Mouse (Mus musculus): ENCODE data around the gene Tmem175. TPM values are rescaled to one million over a fixed set of nuclear protein-coding genes. Genes with fewer than 3 reads are reported as not detected.

Tmem175 gene
- total and polyA plus RNA-seq, 3 experiments: 20.3 to 25.4 (median 21.4) TPM

GRCm38 (mm10) chr5:108658611-108659010 is 29.0 kb downstream of the Tmem175 start:
- H3K9me3 ChIP-seq (replicated peaks; ENCODE audit: low read length): no peaks in the 10 kb centered on the region
- no peak overlapping the region for H3K4me2 ChIP-seq (ENCODE audit: insufficient read depth, low read depth, poor library complexity, severe bottlenecking)
- no peak overlapping the region for H3K9ac ChIP-seq (ENCODE audit: insufficient read depth, low read depth)
- no peaks in the 10 kb centered on the region for H3K79me2 ChIP-seq (replicated peaks; ENCODE audit: control insufficient read depth, extremely low read depth, insufficient read depth, poor library complexity, severe bottlenecking)
- H3K27ac ChIP-seq (ENCODE audit: insufficient read depth, low read depth): no peak overlapping the region
- peaks cover 3% of the 10 kb centered on the region for H3K27me3 ChIP-seq (replicated peaks)
- in situ Hi-C loops (cut with MboI; ENCODE audit: low pct_ligation_motif_present, low pct_unique_long_range_greater_than_20kb, low sequenced_read_pairs) (loop anchor here (25.0 kb wide), 1 partner anchor 221 kb away; the partner anchor contains the start of genes Atp5k and Mfsd7a), dilution Hi-C loops (cut with MboI; ENCODE audit: extremely low pct_ligation_motif_present, extremely low pct_unique_long_range_greater_than_20kb, low sequenced_read_pairs) (no loop called here)
- DNase-seq (ENCODE audit: extremely low read depth): no peak
- H3K4me1 ChIP-seq (ENCODE audit: control insufficient read depth in 1 of 2, insufficient read depth in 2 of 2): peaks cover 6 to 23% of the 10 kb centered on the region in 2 experiments
- H3K36me3 ChIP-seq (replicated peaks in 1 of 2; ENCODE audit: control insufficient read depth in 1 of 2, insufficient read depth in 1 of 2, low read length in 1 of 2): peaks cover 39 to 49% of the 10 kb centered on the region in 2 experiments
- TF ChIP-seq USF2 (conservative IDR thresholded peaks at IDR 0.05; ENCODE audit: low read depth, low read length): no peak
- TF ChIP-seq BHLHE40 (IDR thresholded peaks at IDR 0.05; ENCODE audit: low read depth, low read length): no peak
- no peak for TF ChIP-seq MAZ (IDR thresholded peaks at IDR 0.05; ENCODE audit: low read depth, low read length)
- no peak for TF ChIP-seq KAT2A (IDR thresholded peaks at IDR 0.05; ENCODE audit: insufficient replicate concordance, low read length)
- no peak for TF ChIP-seq IRF4 (IDR thresholded peaks at IDR 0.05; ENCODE audit: low read depth, low read length)
- TF ChIP-seq CHD2 (IDR thresholded peaks at IDR 0.05; ENCODE audit: low read length): no peak
- no peak for TF ChIP-seq ZMIZ1 (IDR thresholded peaks at IDR 0.05; ENCODE audit: low read depth, low read length)
- TF ChIP-seq NRF1 (IDR thresholded peaks at IDR 0.05; ENCODE audit: low read depth, low read length): no peak
- TF ChIP-seq ZC3H11A (IDR thresholded peaks at IDR 0.05; ENCODE audit: low read depth, low read length): no peak
- no peak for TF ChIP-seq TCF12 (IDR thresholded peaks at IDR 0.05; ENCODE audit: low read depth, low read length)
- TF ChIP-seq POLR2AphosphoS2 (IDR thresholded peaks at IDR 0.05; ENCODE audit: low read depth, low read length): no peak
- TF ChIP-seq RCOR1 (conservative IDR thresholded peaks at IDR 0.05; ENCODE audit: low read depth, low read length): no peak
- no peak for TF ChIP-seq MAFK (IDR thresholded peaks at IDR 0.05; ENCODE audit: insufficient replicate concordance, low read length)
- TF ChIP-seq EP300 (IDR thresholded peaks at IDR 0.05; ENCODE audit: low read length): no peak
- H3K4me3 ChIP-seq (replicated peaks in 1 of 3; ENCODE audit: low read depth in 2 of 3, low read length in 2 of 3, poor library complexity in 1 of 3): no peak overlapping the region

- dilution Hi-C loops (cut with MboI; ENCODE audit: extremely low pct_ligation_motif_present, extremely low pct_unique_long_range_greater_than_20kb, low sequenced_read_pairs): no loop called here
- Histone ChIP-seq H3K79me2 (replicated peaks; ENCODE audit: control insufficient read depth, extremely low read depth, insufficient read depth, poor library complexity, severe bottlenecking) (no peaks in the 10 kb centered on the region), H3K36me3 (replicated peaks in 1 of 2; ENCODE audit: control insufficient read depth in 1 of 2, insufficient read depth in 1 of 2, low read length in 1 of 2) (peaks cover 25 to 35% of the 10 kb centered on the region in 2 experiments), H3K4me1 (ENCODE audit: control insufficient read depth in 1 of 2, insufficient read depth in 2 of 2) (peaks cover 6 to 23% of the 10 kb centered on the region in 2 experiments), H3K27ac (ENCODE audit: insufficient read depth, low read depth) (no peak within 1 kb of the TSS), H3K9ac (ENCODE audit: insufficient read depth, low read depth) (peak within 1 kb of the TSS; percentile 79), H3K4me3 (replicated peaks in 1 of 3; ENCODE audit: low read depth in 2 of 3, low read length in 2 of 3, poor library complexity in 1 of 3) (peak within 1 kb of the TSS; percentile 58 to 90 (median 72)), H3K4me2 (ENCODE audit: insufficient read depth, low read depth, poor library complexity, severe bottlenecking) (peak within 1 kb of the TSS; percentile 30), H3K9me3 (replicated peaks; ENCODE audit: low read length) (no peaks in the 10 kb centered on the region), H3K27me3 (replicated peaks) (peaks cover 6% of the 10 kb centered on the region)
- DNase-seq (ENCODE audit: extremely low read depth): no peak
- no peak for TF ChIP-seq TBP (conservative IDR thresholded peaks at IDR 0.05; ENCODE audit: low read depth, low read length)
- TF ChIP-seq TCF12 (IDR thresholded peaks at IDR 0.05; ENCODE audit: low read depth, low read length): no peak
- no peak for TF ChIP-seq ZKSCAN1 (IDR thresholded peaks at IDR 0.05; ENCODE audit: borderline replicate concordance, low read depth, low read length)
- no peak for TF ChIP-seq ZC3H11A (IDR thresholded peaks at IDR 0.05; ENCODE audit: low read depth, low read length)
- no peak for TF ChIP-seq MAZ (IDR thresholded peaks at IDR 0.05; ENCODE audit: low read depth, low read length)
- TF ChIP-seq ZMIZ1 (IDR thresholded peaks at IDR 0.05; ENCODE audit: low read depth, low read length): no peak
- no peak for TF ChIP-seq POLR2AphosphoS2 (IDR thresholded peaks at IDR 0.05; ENCODE audit: low read depth, low read length)
- no peak for TF ChIP-seq NRF1 (IDR thresholded peaks at IDR 0.05; ENCODE audit: low read depth, low read length)
- TF ChIP-seq JUN (IDR thresholded peaks at IDR 0.05; ENCODE audit: insufficient read depth, low read depth, low read length): no peak
- TF ChIP-seq EP300 (IDR thresholded peaks at IDR 0.05; ENCODE audit: low read length): no peak
- TF ChIP-seq CHD1 (IDR thresholded peaks at IDR 0.05; ENCODE audit: low read depth, low read length): no peak
- no peak for TF ChIP-seq CHD2 (IDR thresholded peaks at IDR 0.05; ENCODE audit: low read length)
- TF ChIP-seq NELFE (IDR thresholded peaks at IDR 0.05; ENCODE audit: low read depth, low read length): no peak
- no peak for TF ChIP-seq JUND (conservative IDR thresholded peaks at IDR 0.05; ENCODE audit: low read depth, low read length)
- TF ChIP-seq ZNF384 (IDR thresholded peaks at IDR 0.05; ENCODE audit: low read depth, low read length): no peak
- in situ Hi-C loops (cut with MboI; ENCODE audit: low pct_ligation_motif_present, low pct_unique_long_range_greater_than_20kb, low sequenced_read_pairs): loop anchor here (25.0 kb wide), 1 partner anchor 223 kb away; the partner anchor contains the start of genes Atp5k and Mfsd7a
Observed at GRCm38 (mm10) chr5:108659698-108660631, 30.4 kb downstream of the Tmem175 start, which contains the start of gene Idua. Idua (plus strand) TSS chr5:108660331.

All from CH12.LX (cell line).